Mouse (Mus musculus): ENCODE data around the gene Pias4.
A peak's percentile ranks its signal among the peaks of the same experiment; 100 is the strongest.
"Not testable (repeated sequence)": the region's sequence is repeated elsewhere in the genome, so short reads cannot be mapped to it uniquely, and the experiment has no call there.

Gene Pias4

DNA sequence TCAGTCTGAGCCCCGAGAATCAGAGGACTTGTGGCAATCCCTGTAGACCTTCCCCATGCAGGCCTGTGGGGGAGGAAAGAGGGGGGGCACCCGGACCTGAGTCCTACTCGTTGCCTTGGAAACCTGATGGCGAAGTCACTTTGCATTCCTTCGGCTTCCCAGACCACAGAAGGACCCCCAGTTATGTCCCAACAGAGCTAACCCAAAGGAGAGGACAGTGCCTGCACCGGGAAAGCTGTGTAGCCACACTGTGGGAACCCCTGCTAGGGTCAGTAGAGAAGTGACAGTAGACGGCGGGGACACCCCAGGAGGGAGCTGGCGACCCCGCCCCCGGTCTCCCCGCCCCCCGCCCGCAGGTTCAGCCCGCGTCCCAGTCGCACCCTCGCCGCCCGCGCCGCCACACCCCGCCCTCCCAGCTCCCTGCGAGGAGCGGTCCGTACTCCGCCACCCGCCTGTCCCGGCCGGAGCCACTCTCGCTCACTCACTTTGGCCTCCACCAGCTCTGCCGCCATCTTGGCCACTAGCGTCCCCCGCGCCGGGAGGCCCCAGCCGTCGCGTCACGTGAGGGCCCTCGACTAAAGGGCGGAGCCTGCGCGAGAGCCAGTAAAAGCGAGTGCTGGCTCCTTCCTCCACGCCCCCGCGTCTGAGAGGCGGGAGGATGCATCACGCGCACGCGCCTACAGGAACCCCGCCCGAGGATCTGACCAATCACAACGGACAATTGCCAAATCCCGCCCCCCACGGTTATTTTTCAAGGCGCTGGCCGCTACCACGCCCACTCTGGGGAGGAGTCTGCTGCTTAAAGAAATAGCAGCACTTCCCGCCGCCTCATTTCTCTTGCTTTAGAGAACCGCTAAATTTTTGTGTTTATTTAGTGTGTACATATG lies at the start of gene Pias4:
Pias4 (minus strand) TSS at position 724 of the 887 bp plus-strand sequence.
- DNase-seq, result peak; percentile 99 to 100

DNA sequence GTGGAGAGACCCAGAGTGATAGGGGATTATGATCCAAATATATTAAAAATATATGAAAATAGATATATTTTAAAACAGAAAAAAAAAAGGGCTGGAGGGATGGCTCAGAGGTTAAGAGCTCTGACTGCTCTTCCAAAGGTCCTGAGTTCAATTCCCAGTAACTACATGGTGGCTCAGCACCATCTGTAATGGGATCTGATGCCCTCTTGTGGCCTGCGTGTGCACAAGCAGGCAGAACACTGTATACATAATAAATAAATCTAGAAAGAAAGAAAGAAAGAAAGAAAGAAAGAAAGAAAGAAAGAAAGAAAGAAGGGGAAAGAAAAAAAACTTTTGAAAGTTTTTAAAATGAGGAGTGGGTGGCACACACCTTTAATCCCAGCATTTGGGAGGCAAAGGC lies 49.5 kb upstream of the Pias4 start:
- not testable (repeated sequence) for DNase-seq

DNA sequence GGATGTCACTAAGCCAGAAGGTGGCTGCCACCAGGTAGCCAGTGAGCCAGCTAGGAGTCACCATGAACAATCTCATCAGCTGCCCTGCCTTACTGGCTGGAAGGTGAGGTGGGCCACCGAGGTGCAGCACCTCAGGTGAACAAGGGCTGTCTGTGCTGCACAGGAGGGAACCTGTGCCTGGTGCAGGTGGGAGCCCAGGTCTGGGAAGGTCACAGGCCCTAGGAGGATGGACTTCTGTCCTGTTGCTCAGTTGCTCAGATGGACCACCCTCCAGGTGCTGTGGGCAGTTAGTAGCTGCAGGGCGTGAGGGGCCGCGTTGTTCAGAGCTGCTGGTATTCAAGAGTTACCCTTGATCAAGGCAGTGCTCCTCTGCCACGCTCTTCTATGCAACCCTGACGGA lies 49.1 kb upstream of the Pias4 start:
- no peak for DNase-seq

DNA sequence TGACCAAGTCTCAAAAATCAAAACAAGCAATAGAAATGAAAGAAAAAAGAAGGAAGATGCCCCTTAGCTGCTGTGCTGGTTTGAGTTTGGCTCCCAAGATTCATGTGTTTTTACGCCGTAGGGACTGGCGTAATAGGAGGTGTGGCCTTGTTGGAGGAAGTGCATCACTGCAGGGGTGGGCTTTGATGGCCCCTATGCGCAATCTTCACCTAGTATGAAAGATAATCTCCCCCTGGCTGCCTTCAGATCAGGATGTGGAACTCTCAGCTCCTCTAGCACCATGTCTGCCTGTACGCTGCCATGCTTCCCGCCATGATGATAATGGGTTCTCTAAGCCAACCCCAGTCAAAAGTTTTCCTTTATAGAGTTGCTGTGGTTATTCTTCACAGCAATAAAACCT lies 48.5 kb upstream of the Pias4 start:
- DNase-seq, result no peak

- no peak for DNase-seq
These were observed 42.4 kb upstream of the Pias4 start for GRCm38 (mm10) chr10:81210154-81210553.

GRCm38 (mm10) chr10:81204137-81204536 lies 36.4 kb upstream of the Pias4 start:
- no peak for DNase-seq

DNA sequence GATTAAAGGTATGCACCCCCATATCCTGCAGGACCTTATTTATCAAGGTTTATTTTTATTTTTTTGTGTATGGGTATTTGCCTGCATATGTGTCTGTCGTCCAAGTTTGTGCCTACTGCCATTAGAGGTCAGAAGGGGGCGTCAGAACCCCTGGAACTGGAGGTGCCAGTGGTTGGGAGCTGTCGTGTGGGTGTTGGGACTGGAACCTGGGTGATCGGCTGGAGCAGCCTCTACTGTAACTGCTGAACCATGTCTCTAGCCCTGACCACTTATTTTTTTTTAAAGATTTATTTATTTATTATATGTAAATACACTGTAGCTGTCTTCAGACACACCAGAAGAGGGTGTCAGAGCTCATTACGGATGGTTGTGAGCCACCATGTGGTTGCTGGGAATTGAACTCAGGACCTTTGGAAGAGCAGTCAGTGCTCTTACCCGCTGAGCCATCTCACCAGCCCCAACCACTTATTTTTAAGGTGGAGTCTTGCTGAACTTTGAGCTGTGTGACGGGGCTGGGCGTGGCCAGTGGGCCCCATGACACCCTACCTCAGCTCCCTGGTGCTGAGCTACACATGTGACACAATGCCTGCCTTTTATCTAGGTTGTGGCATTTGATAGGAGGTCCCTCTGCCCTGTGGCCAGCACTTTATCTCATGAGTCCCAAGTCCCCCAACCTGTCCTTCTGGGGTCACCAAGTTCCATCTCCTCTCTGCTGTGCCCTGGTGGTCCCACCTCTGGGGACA lies 35.4 kb upstream of the Pias4 start:
- no peak for DNase-seq

GRCm38 (mm10) chr10:81201807-81202758 lies 34.4 kb upstream of the Pias4 start, which contains the start of gene Nmrk2:
TSS of gene Nmrk2 (minus strand) at chr10:81202051.
- no peak for DNase-seq

GRCm38 (mm10) chr10:81200605-81201287 lies 33.0 kb upstream of the Pias4 start:
- no peak for DNase-seq

GRCm38 (mm10) chr10:81200141-81200540 lies 32.4 kb upstream of the Pias4 start:
- DNase-seq, result no peak

GRCm38 (mm10) chr10:81198990-81199389 lies 31.3 kb upstream of the Pias4 start:
- DNase-seq, result no peak

- no peak for DNase-seq
These were observed 30.5 kb upstream of the Pias4 start for GRCm38 (mm10) chr10:81198230-81198629.

- no peak for DNase-seq
These were observed 29.6 kb upstream of the Pias4 start for GRCm38 (mm10) chr10:81197305-81197704.

- no peak for DNase-seq
These were observed 28.8 kb upstream of the Pias4 start for GRCm38 (mm10) chr10:81196470-81197065.

DNA sequence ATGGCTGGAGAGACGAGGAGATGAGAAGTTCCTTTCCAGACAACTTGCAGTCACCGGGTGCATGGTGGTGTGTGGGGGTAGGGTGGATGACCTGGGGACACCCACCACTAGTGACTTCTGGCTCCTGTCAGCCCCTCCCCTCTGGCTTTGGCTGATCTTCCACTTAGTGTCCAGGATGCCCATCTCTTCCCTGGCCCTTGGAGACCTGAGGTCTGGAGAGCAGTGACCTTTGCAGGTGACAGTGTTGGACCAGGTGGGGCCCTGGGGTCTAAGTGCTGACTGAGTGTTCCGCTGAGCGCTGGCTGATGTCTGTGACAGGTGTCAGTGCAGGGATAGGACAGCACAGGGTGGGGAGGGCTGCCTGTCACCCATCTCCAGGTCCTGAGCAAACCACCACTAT lies 27.6 kb upstream of the Pias4 start:
- no peak for DNase-seq

DNA sequence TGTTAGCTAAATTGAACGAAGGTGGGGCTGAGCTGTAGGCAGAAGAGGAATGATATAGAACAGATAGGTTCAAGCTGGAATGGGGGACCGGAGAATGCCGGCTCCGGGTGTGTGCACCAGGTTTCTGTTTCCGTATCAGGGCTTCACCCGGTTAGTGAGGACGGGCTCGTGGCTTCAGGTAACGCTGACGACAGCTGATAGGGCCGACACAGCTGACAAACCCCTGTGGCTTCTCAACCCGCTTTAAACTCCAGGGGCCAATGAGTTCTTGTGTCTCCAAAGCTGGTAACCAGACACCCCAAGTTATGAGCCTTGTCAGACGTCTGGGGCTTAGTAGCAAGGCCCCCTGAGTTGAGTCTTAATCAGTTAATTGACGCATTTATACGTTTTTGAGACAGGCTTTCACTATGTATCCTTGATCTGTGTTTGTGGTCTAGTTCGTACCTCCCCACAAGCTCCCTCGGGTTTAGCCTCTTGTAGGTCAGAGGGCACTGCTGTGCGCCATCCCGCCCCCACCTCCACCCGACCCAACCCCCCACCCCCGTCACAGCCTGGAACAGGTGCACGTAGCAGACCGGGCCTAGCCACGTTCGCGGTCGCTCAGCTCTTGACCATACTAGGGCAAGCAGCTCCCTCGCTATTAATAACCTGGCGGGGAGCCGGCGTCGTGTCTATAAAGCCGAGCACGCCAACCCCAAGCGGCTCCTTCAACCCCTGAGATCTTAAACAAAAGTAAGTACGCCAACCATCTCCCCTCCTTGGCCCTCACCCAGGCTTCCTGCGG lies 26.5 kb upstream of the Pias4 start:
- DNase-seq, result peak in 1 of 2 experiments; percentile 47

GRCm38 (mm10) chr10:81192968-81193501 lies 25.3 kb upstream of the Pias4 start:
- DNase-seq, result peak in 1 of 2 experiments; percentile 55

- peak; percentile 72 to 79 for DNase-seq
These were observed 24.7 kb upstream of the Pias4 start for GRCm38 (mm10) chr10:81192270-81192967.

GRCm38 (mm10) chr10:81191342-81191982 lies 23.7 kb upstream of the Pias4 start:
- peak in 1 of 2 experiments; percentile 38 for DNase-seq
